Mouse (Mus musculus) intestine, embryonic 14.5 days (tissue): ENCODE results near the gene Ngly1. TPM values are rescaled to one million over a fixed set of nuclear protein-coding genes. Genes with fewer than 3 reads are reported as not detected.
A peak's percentile ranks its signal among the peaks of the same experiment; 100 is the strongest.

Experiments
- ATAC-seq: fragments of 200-750 bp; cut with Nextera tagmentation; replicated peaks from 2 replicates; pipeline ENCODE4 v1.8.0; 2017; ENCODE audit warnings: low read depth, moderate number of reproducible peaks, moderate TSS enrichment, moderate library complexity; ENCODE audit not compliant: low FRiP score, low TSS enrichment
- DNase-seq: peaks from one replicate; pipeline ENCODE4 v3.0.0-alpha.2; 2018; ENCODE audit warnings: low spot score
- H3K27ac ChIP-seq: fragments of 300-500 bp; sonication (generic); 2 replicates; pipeline ENCODE4 v1.5.1; 2014; ENCODE audit warnings: low read depth, mild to moderate bottlenecking, control low read depth
- H3K27me3 ChIP-seq: fragments of 300-500 bp; sonication (generic); replicated peaks from 2 replicates; pipeline ENCODE4 v1.6.1; 2014; ENCODE audit warnings: low read length, control low read depth; ENCODE audit not compliant: control insufficient read depth, insufficient read depth
- H3K36me3 ChIP-seq: fragments of 300-500 bp; sonication (generic); 2 replicates; pipeline ENCODE4 v1.6.1; 2014; ENCODE audit warnings: low read length, control low read depth; ENCODE audit not compliant: control insufficient read depth, insufficient read depth
- H3K4me1 ChIP-seq: fragments of 300-500 bp; sonication (generic); replicated peaks from 2 replicates; pipeline ENCODE4 v1.6.1; 2014; ENCODE audit warnings: low read length, control low read depth, mixed read lengths; ENCODE audit not compliant: control insufficient read depth, insufficient read depth
- H3K4me2 ChIP-seq: fragments of 300-500 bp; sonication (generic); 2 replicates; pipeline ENCODE4 v1.6.1; 2014; ENCODE audit warnings: low read length
- H3K4me3 ChIP-seq: fragments of 300-500 bp; sonication (generic); 2 replicates; pipeline ENCODE4 v1.5.1; 2014; ENCODE audit warnings: low read depth, low read length, control low read depth, mixed read lengths
- H3K9ac ChIP-seq: fragments of 300-500 bp; sonication (generic); 2 replicates; pipeline ENCODE4 v1.6.1; 2014; ENCODE audit warnings: mild to moderate bottlenecking, low read length
- H3K9me3 ChIP-seq: fragments of 300-500 bp; sonication (generic); 2 replicates; pipeline ENCODE4 v1.6.1; 2016; ENCODE audit warnings: low read length, control low read depth; ENCODE audit not compliant: control insufficient read depth
- WGBS: fragments of 180-500 bp; shearing (Covaris S2); extraction: QIAGEN DNeasy Blood & Tissue Kit; methylation state at CpG from one replicate; pipeline ENCODE4 v1.1.7; 2014; 5-methylcytosine and 5-hydroxymethylcytosine counted together
- polyA plus RNA-seq: library from polyadenylated mRNA; unstranded; fragments of >200 nt; fragmentation: Nextera tagmentation; extraction: Ambion mirVana; gene quantifications from 2 replicates; pipeline ENCODE4 v1.2.1, GENCODE M21; 2014

Gene Ngly1
- polyA plus RNA-seq, 1 experiment from 2014 or later = 35.7 TPM

GRCm38 (mm10) chr14:16328531-16328930 lies 79.5 kb downstream of the Ngly1 start:
- no peak overlapping the region for H3K9ac ChIP-seq
- no peaks in the 10 kb centered on the region for H3K36me3 ChIP-seq
- no peaks in the 10 kb centered on the region for H3K27me3 ChIP-seq
- peaks cover 16% of the 10 kb centered on the region for H3K4me1 ChIP-seq
- H3K4me3 ChIP-seq = no peak overlapping the region
- peak overlapping the region; percentile 66 for H3K27ac ChIP-seq
- ATAC-seq = peak; percentile 77
- H3K4me2 ChIP-seq = no peak overlapping the region
- DNase-seq = peak; percentile 56
- 4% methylated on average over 2 of the region's 2 CpGs for WGBS
- no peaks in the 10 kb centered on the region for H3K9me3 ChIP-seq

- no peaks in the 10 kb centered on the region for H3K36me3 ChIP-seq
- no peak for ATAC-seq
- no peak overlapping the region for H3K4me3 ChIP-seq
- DNase-seq = no peak
- peaks cover 16% of the 10 kb centered on the region for H3K4me1 ChIP-seq
- H3K9ac ChIP-seq = no peak overlapping the region
- H3K4me2 ChIP-seq = no peak overlapping the region
- WGBS = 41% methylated on average over 5 of the region's 5 CpGs
- peak overlapping the region; percentile 66 for H3K27ac ChIP-seq
- no peaks in the 10 kb centered on the region for H3K27me3 ChIP-seq
- H3K9me3 ChIP-seq = no peaks in the 10 kb centered on the region
Observed at GRCm38 (mm10) chr14:16328959-16329480, 79.9 kb downstream of the Ngly1 start.

GRCm38 (mm10) chr14:16329756-16330155 lies 80.7 kb downstream of the Ngly1 start:
- no peak for ATAC-seq
- no peak overlapping the region for H3K27ac ChIP-seq
- 60% methylated on average over 3 of the region's 3 CpGs for WGBS

GRCm38 (mm10) chr14:16334260-16334659 lies 85.2 kb downstream of the Ngly1 start:
- no peaks in the 10 kb centered on the region for H3K9me3 ChIP-seq

More at GRCm38 (mm10) chr14:16329756-16330155, 80.7 kb downstream of the Ngly1 start:
- no peaks in the 10 kb centered on the region for H3K9me3 ChIP-seq
- H3K36me3 ChIP-seq = no peaks in the 10 kb centered on the region
- no peak for DNase-seq
- H3K27me3 ChIP-seq = no peaks in the 10 kb centered on the region
- H3K4me1 ChIP-seq = peaks cover 16% of the 10 kb centered on the region
- H3K9ac ChIP-seq = no peak overlapping the region
- no peak overlapping the region for H3K4me3 ChIP-seq
- no peak overlapping the region for H3K4me2 ChIP-seq

GRCm38 (mm10) chr14:16335835-16336417 lies 86.8 kb downstream of the Ngly1 start:
- Histone ChIP-seq H3K27ac (no peak overlapping the region), H3K4me1 (no peaks in the 10 kb centered on the region; the same call in 1 of the 2 replicates), H3K9me3 (no peaks in the 10 kb centered on the region), H3K4me2 (no peak overlapping the region), H3K9ac (no peak overlapping the region), H3K27me3 (no peaks in the 10 kb centered on the region), H3K4me3 (no peak overlapping the region), H3K36me3 (no peaks in the 10 kb centered on the region)
- ATAC-seq (0 out of 2 replicates have a peak, but pooled peaks have one; percentile 19), DNase-seq (no peak)
- 24% methylated on average over 3 of the region's 3 CpGs for WGBS

More at GRCm38 (mm10) chr14:16334260-16334659, 85.2 kb downstream of the Ngly1 start:
- Histone ChIP-seq H3K4me2 (no peak overlapping the region), H3K4me3 (no peak overlapping the region), H3K27ac (no peak overlapping the region), H3K9ac (no peak overlapping the region), H3K27me3 (no peaks in the 10 kb centered on the region), H3K36me3 (no peaks in the 10 kb centered on the region), H3K4me1 (peaks cover 3% of the 10 kb centered on the region; the same call in 1 of the 2 replicates)
- no peak for DNase-seq
- no peak for ATAC-seq
- WGBS = 80% methylated on average over 3 of the region's 3 CpGs

GRCm38 (mm10) chr14:16347505-16347904 lies 98.4 kb downstream of the Ngly1 start:
- H3K9me3 ChIP-seq = no peaks in the 10 kb centered on the region
- 70% methylated on average over 9 of the region's 9 CpGs for WGBS
- no peak for ATAC-seq

GRCm38 (mm10) chr14:16359704-16360103 lies 110.6 kb downstream of the Ngly1 start:
- no peak for ATAC-seq
- Histone ChIP-seq H3K4me3 (no peak overlapping the region), H3K27me3 (no peaks in the 10 kb centered on the region), H3K27ac (no peak overlapping the region), H3K4me1 (0 out of 2 replicates have a peak, but pooled peaks cover 5% of the 10 kb centered on the region), H3K4me2 (no peak overlapping the region), H3K9ac (no peak overlapping the region), H3K36me3 (no peaks in the 10 kb centered on the region), H3K9me3 (no peaks in the 10 kb centered on the region)
- WGBS = 80% methylated on average over 1 of the region's 1 CpGs
- no peak for DNase-seq

More at GRCm38 (mm10) chr14:16347505-16347904, 98.4 kb downstream of the Ngly1 start:
- no peak for DNase-seq
- Histone ChIP-seq H3K9ac (no peak overlapping the region), H3K4me3 (no peak overlapping the region), H3K36me3 (no peaks in the 10 kb centered on the region), H3K27ac (no peak overlapping the region), H3K4me2 (no peak overlapping the region), H3K27me3 (no peaks in the 10 kb centered on the region), H3K4me1 (no peaks in the 10 kb centered on the region)
